Mouse (Mus musculus) intestine, embryonic 16.5 days (tissue): Measurements from ENCODE around the gene Rad9a. TPM values are rescaled to one million over a fixed set of nuclear protein-coding genes. Genes with fewer than 3 reads are reported as not detected.
A peak's percentile ranks its signal among the peaks of the same experiment; 100 is the strongest.

Experiments used
- ATAC-seq: fragments of 200-750 bp; cut with Nextera tagmentation; 2 replicates; pipeline ENCODE4 v1.8.0; 2017; ENCODE audit warnings: moderate TSS enrichment, moderate library complexity
- H3K27ac ChIP-seq: fragments of 300-500 bp; sonication (generic); 2 replicates; pipeline ENCODE4 v1.5.1; 2014; ENCODE audit warnings: mild to moderate bottlenecking, low read length
- H3K27me3 ChIP-seq: fragments of 300-500 bp; sonication (generic); replicated peaks from 2 replicates; pipeline ENCODE4 v1.6.1; 2014; ENCODE audit warnings: low read length, control low read depth, mixed read lengths; ENCODE audit not compliant: control insufficient read depth, insufficient read depth
- H3K36me3 ChIP-seq: fragments of 300-500 bp; sonication (generic); 2 replicates; pipeline ENCODE4 v1.6.1; 2014; ENCODE audit warnings: low read length, control low read depth; ENCODE audit not compliant: control insufficient read depth, insufficient read depth
- H3K4me1 ChIP-seq: fragments of 300-500 bp; sonication (generic); 2 replicates; pipeline ENCODE4 v1.6.1; 2014; ENCODE audit warnings: low read length, control low read depth, mixed read lengths; ENCODE audit not compliant: control insufficient read depth, insufficient read depth
- H3K4me2 ChIP-seq: fragments of 300-500 bp; sonication (generic); 2 replicates; pipeline ENCODE4 v1.6.1; 2014; ENCODE audit warnings: low read depth, low read length, control low read depth
- H3K4me3 ChIP-seq: fragments of 300-500 bp; sonication (generic); 2 replicates; pipeline ENCODE4 v1.5.1; 2014; ENCODE audit warnings: mild to moderate bottlenecking, low read length
- H3K9ac ChIP-seq: fragments of 300-500 bp; sonication (generic); 2 replicates; pipeline ENCODE4 v1.6.1; 2014; ENCODE audit warnings: low read depth, low read length
- H3K9me3 ChIP-seq: fragments of 300-500 bp; sonication (generic); 2 replicates; pipeline ENCODE4 v1.6.1; 2016; ENCODE audit warnings: low read length, control low read depth; ENCODE audit not compliant: control insufficient read depth
- WGBS: fragments of 180-500 bp; shearing (Covaris S2); extraction: QIAGEN DNeasy Blood & Tissue Kit; methylation state at CpG from one replicate; pipeline ENCODE4 v1.1.7; 2014; 5-methylcytosine and 5-hydroxymethylcytosine counted together
- polyA plus RNA-seq: library from polyadenylated mRNA; unstranded; fragments of >200 nt; fragmentation: Nextera tagmentation; extraction: Ambion mirVana; gene quantifications from 2 replicates; pipeline ENCODE4 v1.2.1, GENCODE M21; 2015

Gene Rad9a
- polyA plus RNA-seq, 1 experiment from 2014 or later, result 34.2 TPM

DNA sequence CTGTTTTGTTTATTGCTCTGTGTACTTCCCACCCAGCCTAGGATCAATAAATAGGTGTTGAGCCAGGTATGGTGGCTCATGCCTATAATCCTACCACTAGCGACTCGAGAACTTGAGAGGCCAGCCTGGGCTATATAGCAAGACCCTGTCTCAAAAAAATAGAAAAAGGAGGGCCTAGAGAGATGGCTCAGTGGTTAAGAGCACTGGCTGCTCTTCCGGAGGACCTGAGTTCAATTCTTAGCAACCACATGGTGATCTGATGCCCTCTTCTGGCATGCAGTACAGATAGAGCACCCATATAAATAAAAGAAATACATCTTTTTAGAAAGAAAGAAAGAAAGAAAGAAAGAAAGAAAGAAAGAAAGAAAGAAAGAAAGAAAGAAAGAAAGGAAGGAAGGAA is 1.7 kb upstream of the Rad9a start:
- H3K4me1 ChIP-seq, result peaks cover 12% of the 10 kb centered on the region
- H3K27ac ChIP-seq, result no peak overlapping the region
- 60% methylated on average over 3 of the region's 3 CpGs for WGBS
- no peak for ATAC-seq
- 0 out of 2 replicates have a peak, but pooled peaks cover 2% of the 10 kb centered on the region for H3K36me3 ChIP-seq
- no peaks in the 10 kb centered on the region for H3K9me3 ChIP-seq
- no peak overlapping the region for H3K9ac ChIP-seq
- no peaks in the 10 kb centered on the region for H3K27me3 ChIP-seq
- H3K4me2 ChIP-seq, result no peak overlapping the region
- no peak overlapping the region for H3K4me3 ChIP-seq

DNA sequence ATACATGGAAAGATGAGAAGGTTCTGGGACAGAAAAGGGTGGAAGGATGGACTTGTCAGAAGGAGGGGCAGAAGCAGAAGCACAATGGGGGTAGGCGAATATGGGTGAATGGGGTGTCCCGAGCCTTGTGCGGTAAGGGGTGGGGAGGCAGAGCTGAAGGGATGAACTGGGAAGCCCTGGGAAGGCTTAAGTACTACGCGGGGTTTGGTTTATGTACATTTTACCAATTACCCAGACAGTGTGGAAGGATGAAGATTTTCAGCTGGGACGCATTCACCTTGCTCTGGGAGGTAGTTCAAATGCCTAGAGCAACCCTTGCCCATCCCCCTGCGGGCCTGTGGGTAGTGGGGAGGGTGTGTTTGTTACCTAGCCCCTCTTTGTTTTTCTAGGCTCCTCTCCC is 687 bp upstream of the Rad9a start:
- no peak overlapping the region; the same call in 1 of the 2 replicates for H3K27ac ChIP-seq

GRCm38 (mm10) chr19:4197180-4197579 is 4.3 kb downstream of the Rad9a start:
- Histone ChIP-seq H3K27ac (peak overlapping the region; percentile 38; the same call in 1 of the 2 replicates), H3K9me3 (no peaks in the 10 kb centered on the region), H3K36me3 (peaks cover 23% of the 10 kb centered on the region; the same call in 1 of the 2 replicates), H3K27me3 (no peaks in the 10 kb centered on the region), H3K9ac (0 out of 2 replicates have a peak overlapping the region, but pooled peaks have one; percentile 0), H3K4me1 (peaks cover 46% of the 10 kb centered on the region), H3K4me2 (no peak overlapping the region), H3K4me3 (no peak overlapping the region)
- ATAC-seq, result no peak
- WGBS, result 66% methylated on average over 3 of the region's 3 CpGs

More for the DNA sequence above, 687 bp upstream of the Rad9a start:
- 31% methylated on average over 7 of the region's 7 CpGs for WGBS
- H3K9ac ChIP-seq, result peak overlapping the region; percentile 85
- H3K27me3 ChIP-seq, result no peaks in the 10 kb centered on the region
- H3K4me2 ChIP-seq, result peak overlapping the region; percentile 99
- 0 out of 2 replicates have a peak, but pooled peaks have one; percentile 5 for ATAC-seq
- peak overlapping the region; percentile 78 for H3K4me3 ChIP-seq
- H3K9me3 ChIP-seq, result no peaks in the 10 kb centered on the region
- peaks cover 15% of the 10 kb centered on the region for H3K4me1 ChIP-seq
- H3K36me3 ChIP-seq, result 0 out of 2 replicates have a peak, but pooled peaks cover 6% of the 10 kb centered on the region

GRCm38 (mm10) chr19:4196548-4196947 is 4.9 kb downstream of the Rad9a start:
- 17% methylated on average over 5 of the region's 5 CpGs for WGBS
- H3K27ac ChIP-seq, result peak overlapping the region; percentile 38
- H3K4me1 ChIP-seq, result peaks cover 47% of the 10 kb centered on the region
- H3K4me2 ChIP-seq, result no peak overlapping the region
- H3K36me3 ChIP-seq, result peaks cover 23% of the 10 kb centered on the region; the same call in 1 of the 2 replicates
- no peak overlapping the region for H3K4me3 ChIP-seq
- H3K9me3 ChIP-seq, result no peaks in the 10 kb centered on the region
- peak; percentile 3 for ATAC-seq
- no peaks in the 10 kb centered on the region for H3K27me3 ChIP-seq
- 0 out of 2 replicates have a peak overlapping the region, but pooled peaks have one; percentile 0 for H3K9ac ChIP-seq

DNA sequence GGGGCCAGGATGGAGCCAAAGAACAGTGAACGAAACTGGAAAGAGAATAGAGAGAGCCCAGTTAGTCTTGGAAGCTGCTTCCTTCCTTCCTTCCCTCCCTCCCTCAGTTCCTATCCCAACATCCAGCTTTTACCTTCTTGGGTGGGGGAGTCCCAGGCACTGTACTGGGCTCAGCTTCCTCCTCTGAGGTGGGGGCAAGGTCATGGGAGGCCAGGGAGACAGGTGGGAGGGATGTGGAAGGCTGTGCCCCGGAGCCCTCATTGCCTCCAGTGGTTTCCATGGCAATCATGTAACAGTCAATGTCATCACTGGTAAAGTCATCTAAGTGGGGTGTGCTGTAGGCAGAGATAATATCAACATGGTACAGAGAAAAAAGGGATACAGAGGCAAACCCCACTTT is 5.4 kb downstream of the Rad9a start:
- H3K9ac ChIP-seq, result no peak overlapping the region
- H3K4me2 ChIP-seq, result no peak overlapping the region
- no peaks in the 10 kb centered on the region for H3K27me3 ChIP-seq
- no peak for ATAC-seq
- H3K4me3 ChIP-seq, result no peak overlapping the region
- peak overlapping the region; percentile 45; the same call in 1 of the 2 replicates for H3K27ac ChIP-seq
- 53% methylated on average over 2 of the region's 2 CpGs for WGBS
- peaks cover 52% of the 10 kb centered on the region for H3K4me1 ChIP-seq
- H3K36me3 ChIP-seq, result peaks cover 23% of the 10 kb centered on the region; the same call in 1 of the 2 replicates
- H3K9me3 ChIP-seq, result no peaks in the 10 kb centered on the region

DNA sequence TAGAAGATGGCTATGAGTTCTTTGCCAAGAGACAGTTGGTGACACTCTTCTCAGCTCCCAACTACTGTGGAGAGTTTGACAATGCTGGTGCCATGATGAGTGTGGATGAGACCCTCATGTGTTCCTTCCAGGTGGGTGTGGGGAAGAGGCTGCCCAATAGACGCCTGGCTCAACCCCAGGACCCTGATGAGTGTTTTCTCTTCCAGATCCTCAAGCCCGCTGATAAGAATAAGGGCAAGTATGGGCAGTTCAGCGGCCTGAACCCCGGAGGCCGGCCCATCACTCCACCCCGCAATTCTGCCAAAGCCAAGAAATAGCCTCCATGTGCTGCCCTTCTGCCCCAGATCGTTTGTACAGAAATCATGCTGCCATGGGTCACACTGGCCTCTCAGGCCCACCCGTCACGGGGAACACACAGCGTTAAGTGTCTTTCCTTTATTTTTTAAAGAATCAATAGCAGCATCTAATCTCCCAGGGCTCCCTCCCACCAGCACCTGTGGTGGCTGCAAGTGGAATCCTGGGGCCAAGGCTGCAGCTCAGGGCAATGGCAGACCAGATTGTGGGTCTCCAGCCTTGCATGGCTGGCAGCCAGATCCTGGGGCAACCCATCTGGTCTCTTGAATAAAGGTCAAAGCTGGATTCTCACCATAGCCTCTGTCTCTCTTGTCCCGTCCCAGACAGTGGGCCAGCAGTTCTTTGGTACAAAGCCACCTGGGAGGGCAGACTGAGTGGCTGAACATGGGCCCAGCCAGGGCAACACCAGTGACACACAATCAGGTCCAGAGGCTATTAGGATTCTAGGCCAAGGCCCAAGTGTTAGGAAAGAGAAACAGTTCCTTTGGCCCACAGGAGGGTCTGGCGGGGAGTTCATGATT is 6.4 kb downstream of the Rad9a start:
- no peak overlapping the region for H3K9ac ChIP-seq
- peaks cover 47% of the 10 kb centered on the region for H3K4me1 ChIP-seq
- H3K9me3 ChIP-seq, result no peaks in the 10 kb centered on the region
- H3K4me2 ChIP-seq, result no peak overlapping the region
- ATAC-seq, result no peak
- WGBS, result 74% methylated on average over 12 of the region's 12 CpGs
- H3K27ac ChIP-seq, result no peak overlapping the region
- H3K36me3 ChIP-seq, result peaks cover 23% of the 10 kb centered on the region; the same call in 1 of the 2 replicates
- H3K27me3 ChIP-seq, result no peaks in the 10 kb centered on the region
- no peak overlapping the region for H3K4me3 ChIP-seq

GRCm38 (mm10) chr19:4194021-4194724 is 7.3 kb downstream of the Rad9a start:
- Histone ChIP-seq H3K9me3 (no peaks in the 10 kb centered on the region), H3K4me2 (no peak overlapping the region), H3K4me1 (peaks cover 47% of the 10 kb centered on the region), H3K4me3 (no peak overlapping the region), H3K9ac (no peak overlapping the region), H3K27ac (no peak overlapping the region), H3K36me3 (peaks cover 22% of the 10 kb centered on the region; the same call in 1 of the 2 replicates), H3K27me3 (no peaks in the 10 kb centered on the region)
- 79% methylated on average over 8 of the region's 8 CpGs for whole genome bisulfite sequencing
- ATAC-seq, result no peak

- Histone ChIP-seq H3K4me3 (peak overlapping the region; percentile 95), H3K36me3 (peaks cover 22% of the 10 kb centered on the region; the same call in 1 of the 2 replicates), H3K4me2 (peak overlapping the region; percentile 74), H3K4me1 (peaks cover 47% of the 10 kb centered on the region), H3K9me3 (no peaks in the 10 kb centered on the region), H3K27me3 (no peaks in the 10 kb centered on the region), H3K27ac (peak overlapping the region; percentile 97; the same call in 1 of the 2 replicates), H3K9ac (peak overlapping the region; percentile 99)
- no peak for ATAC-seq
- WGBS, result 49% methylated on average over 6 of the region's 6 CpGs
Observed at GRCm38 (mm10) chr19:4193129-4193528, 8.3 kb downstream of the Rad9a start.
